Mouse (Mus musculus) inflammation-experienced regulatory T-cells (primary cell): Measurements from ENCODE around the gene Mien1. TPM values are rescaled to one million over a fixed set of nuclear protein-coding genes. Genes with fewer than 3 reads are reported as not detected.

Experiments used
- polyA plus RNA-seq, 2 experiments: library from polyadenylated mRNA; unstranded; fragments of 100-300 nt; shearing (Covaris generic); gene quantifications; one replicate each; pipeline ENCODE4 v1.2.1; 2017

Gene Mien1
- 100 to 1,000 TPM; 141 to 157 TPM for polyA plus RNA-seq

DNA sequence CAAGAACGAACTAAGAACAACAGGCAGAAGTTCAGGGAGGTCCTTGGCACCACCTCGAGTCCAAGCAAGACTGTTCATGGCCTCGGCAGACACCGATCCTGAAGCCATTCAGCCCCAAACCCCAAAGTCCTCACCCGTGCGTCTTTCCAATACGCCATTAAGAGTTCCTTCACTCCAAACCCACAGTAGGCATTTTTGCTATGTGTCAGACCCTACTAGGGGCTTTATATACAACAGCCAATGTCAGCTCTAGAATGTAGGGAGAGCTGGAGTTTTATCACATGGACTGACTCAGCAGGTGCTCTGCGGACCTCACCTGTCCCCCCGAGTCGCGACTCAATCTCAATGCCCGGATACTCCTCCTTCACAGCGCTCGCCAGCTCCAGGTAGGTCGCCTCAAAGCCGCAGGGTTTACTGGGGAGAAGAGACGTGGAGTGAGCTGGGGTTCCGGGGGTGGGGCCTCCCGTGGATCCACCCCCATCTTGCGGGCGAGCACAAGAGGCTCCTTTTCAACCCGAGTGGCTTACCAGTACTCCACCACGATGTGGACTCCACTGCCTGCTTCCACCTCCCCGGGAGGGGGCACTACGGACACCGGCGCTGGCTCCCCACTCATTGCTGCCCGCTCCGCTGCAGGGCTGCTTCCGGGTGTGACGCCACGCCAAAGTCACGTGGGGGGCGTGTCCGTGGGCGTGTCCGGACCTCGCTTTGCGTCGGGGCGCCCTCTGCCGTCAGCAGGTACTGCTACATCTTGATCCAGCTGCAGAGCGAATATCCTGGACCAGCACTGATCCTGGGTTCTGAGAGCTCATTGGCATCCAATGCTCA is at the start of gene Mien1:
TSS of gene Mien1 (minus strand) at position 661 of the 828 bp plus-strand sequence.

DNA sequence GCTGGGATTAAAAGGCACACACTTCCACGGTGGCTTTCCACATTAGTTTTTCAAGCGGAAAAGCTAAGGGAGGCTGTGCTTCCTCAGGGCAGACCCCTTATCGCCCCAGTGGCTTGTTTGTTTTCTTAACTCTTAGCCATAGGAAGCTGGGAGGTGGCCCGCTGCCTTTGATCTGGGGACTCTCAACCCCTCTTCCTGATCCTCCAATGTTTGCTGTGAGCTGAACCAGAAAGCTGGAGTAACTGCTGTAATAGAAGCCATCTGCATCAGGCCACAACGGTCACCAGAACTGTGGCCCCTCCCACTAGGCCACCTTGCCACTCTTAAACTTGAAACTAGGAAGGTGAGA is 7.4 kb upstream of the Mien1 start, which contains the start of gene Grb7:
TSS of gene Grb7 (plus strand) at position 182 of the 349 bp plus-strand sequence.

GRCm38 (mm10) chr11:98412273-98412796 is 26.5 kb downstream of the Mien1 start, which contains the start of gene Erbb2:
Gene Erbb2, plus strand, starts transcription at chr11:98412470.

GRCm38 (mm10) chr11:98400161-98400726 is 38.5 kb downstream of the Mien1 start, which contains the start of gene Pgap3:
Gene Pgap3, minus strand, starts transcription at chr11:98400490.

Other genes starting within 250 kb of the Mien1 start
- 10 to 100 TPM; 35.7 to 41.7 TPM for gene Med1, start 245.7 kb downstream of the Mien1 start, polyA plus RNA-seq
- gene Cdk12, start 235.9 kb downstream of the Mien1 start, polyA plus RNA-seq: 10 to 100 TPM; 17.4 to 22.9 TPM
- gene Neurod2, start 109.3 kb downstream of the Mien1 start, polyA plus RNA-seq: under 1 TPM; 0.06 to 0.67 TPM
- gene Ppp1r1b, start 90.6 kb downstream of the Mien1 start, polyA plus RNA-seq: 1 to 10 TPM; 1.5 to 3.9 TPM
- gene Stard3, start 80.6 kb downstream of the Mien1 start, polyA plus RNA-seq: 10 to 100 TPM; 61.8 to 64.9 TPM
- gene Tcap, start 55.2 kb downstream of the Mien1 start, polyA plus RNA-seq: 1 to 10 TPM in 1 of 2 experiments, not detected in 1; 1.0 TPM
- not detected for gene Pnmt, start 52.5 kb downstream of the Mien1 start, polyA plus RNA-seq
- 10 to 100 TPM; 12.6 to 13.7 TPM for gene Pgap3, start 38.5 kb downstream of the Mien1 start, polyA plus RNA-seq
- gene Erbb2, start 26.5 kb downstream of the Mien1 start, polyA plus RNA-seq: under 1 TPM; 0.16 to 0.22 TPM
- gene Grb7, start 7.4 kb upstream of the Mien1 start, polyA plus RNA-seq: 1 to 10 TPM; 1.5 to 6.5 TPM
- 10 to 100 TPM; 40.9 to 85.7 TPM for gene Ikzf3, start 107.0 kb upstream of the Mien1 start, polyA plus RNA-seq
- 1 to 10 TPM; 3.0 to 3.7 TPM for gene Zpbp2, start 112.1 kb upstream of the Mien1 start, polyA plus RNA-seq
- gene Ormdl3, start 148.4 kb upstream of the Mien1 start, polyA plus RNA-seq: 10 to 100 TPM; 62.2 to 78.9 TPM
- gene Lrrc3c, start 159.3 kb upstream of the Mien1 start, polyA plus RNA-seq: under 1 TPM in 1 of 2 experiments, not detected in 1; 0.23 TPM
- 1 to 10 TPM; 2.4 to 8.5 TPM for gene Gm12355, start 186.7 kb upstream of the Mien1 start, polyA plus RNA-seq
- gene Gsdma3, start 187.4 kb upstream of the Mien1 start, polyA plus RNA-seq: not detected
- gene Gsdma2, start 207.8 kb upstream of the Mien1 start, polyA plus RNA-seq: 1 to 10 TPM in 1 of 2 experiments, under 1 TPM in 1; 0.11 to 2.6 TPM
- 1 to 10 TPM in 1 of 2 experiments, under 1 TPM in 1; 0.06 to 1.4 TPM for gene Gsdma, start 225.4 kb upstream of the Mien1 start, polyA plus RNA-seq
- gene Psmd3, start 243.6 kb upstream of the Mien1 start, polyA plus RNA-seq: 100 to 1,000 TPM; 126 to 133 TPM